Mouse (Mus musculus) effector memory CD4-positive, alpha-beta T cell, adult 5 months (primary cell): ENCODE measurements around the gene Fam205c. TPM values are rescaled to one million over a fixed set of nuclear protein-coding genes. Genes with fewer than 3 reads are reported as not detected.

ENCODE experiments used
- polyA plus RNA-seq: library from polyadenylated mRNA; unstranded; fragments of 100-300 nt; shearing (Covaris generic); gene quantifications from one replicate; pipeline ENCODE4 v1.2.1, GENCODE M21; 2017

Fam205c gene
- polyA plus RNA-seq, result not detected

GRCm38 (mm10) chr4:42874134-42874533, at the start of gene Fam205c:
Fam205c (minus strand) TSS chr4:42874234.

GRCm38 (mm10) chr4:42916617-42917401, 42.8 kb upstream of the Fam205c start, which contains the start of gene Phf24:
Phf24 (plus strand) TSS chr4:42916660.

GRCm38 (mm10) chr4:42856671-42857070, 17.4 kb downstream of the Fam205c start, which contains the start of gene Gm12394:
Gm12394 (minus strand) TSS chr4:42856771.

GRCm38 (mm10) chr4:42853788-42854187, 20.2 kb downstream of the Fam205c start, which contains the start of gene Fam205a1:
Fam205a1 (minus strand) TSS chr4:42853888.

Other genes starting within 250 kb of the Fam205c start
- not detected for gene Gm2564, start 244.5 kb downstream of the Fam205c start, polyA plus RNA-seq
- not detected for gene Ccl27b, start 219.0 kb downstream of the Fam205c start, polyA plus RNA-seq
- gene Il11ra2, start 212.3 kb downstream of the Fam205c start, polyA plus RNA-seq, result not detected
- gene 4930578G10Rik, start 138.7 kb downstream of the Fam205c start, polyA plus RNA-seq, result not detected
- gene Ccl19, start 117.7 kb downstream of the Fam205c start, polyA plus RNA-seq, result not detected
- not detected for gene Ccl21a, start 100.2 kb downstream of the Fam205c start, polyA plus RNA-seq
- gene Fam205a1, start 20.3 kb downstream of the Fam205c start, polyA plus RNA-seq, result not detected
- gene Gm12394, start 17.5 kb downstream of the Fam205c start, polyA plus RNA-seq, result not detected
- gene Phf24, start 42.4 kb upstream of the Fam205c start, polyA plus RNA-seq, result not detected
- gene Dnajb5, start 75.6 kb upstream of the Fam205c start, polyA plus RNA-seq, result 25.8 TPM
- gene 1700022I11Rik, start 95.4 kb upstream of the Fam205c start, polyA plus RNA-seq, result not detected
- 244 TPM for gene Vcp, start 126.3 kb upstream of the Fam205c start, polyA plus RNA-seq
- 13.0 TPM for gene Fancg, start 136.3 kb upstream of the Fam205c start, polyA plus RNA-seq
- gene Pigo, start 151.6 kb upstream of the Fam205c start, polyA plus RNA-seq, result 39.3 TPM
- 66.8 TPM for gene Stoml2, start 157.5 kb upstream of the Fam205c start, polyA plus RNA-seq
- gene Fam214b, start 172.0 kb upstream of the Fam205c start, polyA plus RNA-seq, result 6.5 TPM
- gene Unc13b, start 184.7 kb upstream of the Fam205c start, polyA plus RNA-seq, result 1.5 TPM